Mouse (Mus musculus) testis, adult 2 months (tissue): ENCODE measurements around the gene Svs6. TPM values are rescaled to one million over a fixed set of nuclear protein-coding genes. Genes with fewer than 3 reads are reported as not detected.

Experiments used
- H3K27ac ChIP-seq: fragments of 200-500 bp; 2 replicates; pipeline ENCODE4 v1.5.1; 2012; ENCODE audit warnings: low read depth, low read length; ENCODE audit not compliant: control insufficient read depth, insufficient read depth
- H3K27me3 ChIP-seq: fragments of 200-500 bp; 2 replicates; pipeline ENCODE4 v1.6.1; 2012; ENCODE audit warnings: mild to moderate bottlenecking, low read length, moderate library complexity; ENCODE audit not compliant: control insufficient read depth, insufficient read depth
- H3K36me3 ChIP-seq: fragments of 200-500 bp; 2 replicates; pipeline ENCODE4 v1.6.1; 2012; ENCODE audit warnings: mild to moderate bottlenecking, low read length; ENCODE audit not compliant: control insufficient read depth, insufficient read depth
- H3K4me1 ChIP-seq: fragments of 200-500 bp; 2 replicates; pipeline ENCODE4 v1.6.1; 2012; ENCODE audit warnings: low read length; ENCODE audit not compliant: control insufficient read depth, insufficient read depth
- H3K4me3 ChIP-seq: fragments of 200-500 bp; 2 replicates; pipeline ENCODE4 v1.5.1; 2012; ENCODE audit warnings: low read depth, mild to moderate bottlenecking, low read length, moderate library complexity, mixed read lengths; ENCODE audit not compliant: control insufficient read depth
- CTCF ChIP-seq: fragments of 200-500 bp; IDR thresholded peaks from 2 replicates; pipeline ENCODE4 v1.5.1; 2012; ENCODE audit warnings: low read depth, mild to moderate bottlenecking, inconsistent platforms, low read length, moderate library complexity; ENCODE audit not compliant: control insufficient read depth, insufficient read depth, insufficient replicate concordance
- POLR2A ChIP-seq: fragments of 200-500 bp; IDR thresholded peaks from 2 replicates; pipeline ENCODE4 v1.6.1; 2012; ENCODE audit warnings: low read depth, mild to moderate bottlenecking, inconsistent platforms, low read length, moderate library complexity; ENCODE audit not compliant: control insufficient read depth
- polyA plus RNA-seq: library from polyadenylated mRNA; depleted of rRNA; stranded (reverse); fragments of >200 nt; gene quantifications from 2 replicates; pipeline ENCODE4 v1.2.3, GENCODE M21; 2012; rRNA removed

The Svs6 gene
- polyA plus RNA-seq, 1 experiment, result not detected

- Histone ChIP-seq H3K27me3 (no peaks in the 10 kb centered on the region), H3K27ac (no peak overlapping the region), H3K4me3 (no peak overlapping the region), H3K4me1 (no peaks in the 10 kb centered on the region), H3K36me3 (no peaks in the 10 kb centered on the region)
- TF ChIP-seq CTCF, result no peak
These were observed 44.6 kb downstream of the Svs6 start for GRCm38 (mm10) chr2:164360974-164361657.

GRCm38 (mm10) chr2:164366947-164367346 lies 50.4 kb downstream of the Svs6 start:
- H3K36me3 ChIP-seq, result no peaks in the 10 kb centered on the region
- no peak for TF ChIP-seq POLR2A
- TF ChIP-seq CTCF, result no peak
- H3K4me1 ChIP-seq, result peaks cover 3% of the 10 kb centered on the region; the same call in 1 of the 2 replicates
- H3K27ac ChIP-seq, result no peak overlapping the region
- H3K4me3 ChIP-seq, result no peak overlapping the region
- H3K27me3 ChIP-seq, result no peaks in the 10 kb centered on the region

Other genes with a start within 250 kb of the Svs6 start
- 14.7 and 14.8 TPM in 2 replicates for gene Stk4, start 246.4 kb upstream of the Svs6 start, polyA plus RNA-seq
- gene Tomm34, start 245.6 kb upstream of the Svs6 start, polyA plus RNA-seq, result 44.1 and 48.8 TPM in 2 replicates
- gene Kcns1, start 145.6 kb upstream of the Svs6 start, polyA plus RNA-seq, result 0.67 and 1.1 TPM in 2 replicates
- gene Wfdc5, start 134.0 kb upstream of the Svs6 start, polyA plus RNA-seq, result not detected in 2 replicates
- 0.15 TPM in 1 of 2 replicates, not detected in the other for gene Wfdc12, start 126.1 kb upstream of the Svs6 start, polyA plus RNA-seq
- 325 and 331 TPM in 2 replicates for gene Wfdc15a, start 116.6 kb upstream of the Svs6 start, polyA plus RNA-seq
- gene Wfdc15b, start 95.1 kb upstream of the Svs6 start, polyA plus RNA-seq, result 119 TPM in 1 of 2 replicates, not detected in the other
- not detected in 2 replicates for gene Svs2, start 78.3 kb upstream of the Svs6 start, polyA plus RNA-seq
- gene Svs3b, start 60.1 kb upstream of the Svs6 start, polyA plus RNA-seq, result 0.23 TPM in 1 of 2 replicates, not detected in the other
- 0.16 and 0.42 TPM in 2 replicates for gene Svs4, start 38.3 kb upstream of the Svs6 start, polyA plus RNA-seq
- not detected in 2 replicates for gene Svs3a, start 27.5 kb upstream of the Svs6 start, polyA plus RNA-seq
- 3.4 and 4.2 TPM in 2 replicates for gene Svs5, start 16.0 kb downstream of the Svs6 start, polyA plus RNA-seq
- 2.2 and 2.8 TPM in 2 replicates for gene Slpi, start 72.3 kb downstream of the Svs6 start, polyA plus RNA-seq
- gene Rbpjl, start 86.4 kb downstream of the Svs6 start, polyA plus RNA-seq, result 0.04 and 0.05 TPM in 2 replicates
- 0.19 and 0.26 TPM in 2 replicates for gene Matn4, start 88.4 kb downstream of the Svs6 start, polyA plus RNA-seq
- 12.2 and 16.6 TPM in 2 replicates for gene Sdc4, start 127.1 kb downstream of the Svs6 start, polyA plus RNA-seq
- gene Sys1, start 140.2 kb downstream of the Svs6 start, polyA plus RNA-seq, result 26.1 and 26.4 TPM in 2 replicates
- 5.0 and 5.6 TPM in 2 replicates for gene Gm20458, start 144.2 kb downstream of the Svs6 start, polyA plus RNA-seq
- 97.8 and 104 TPM in 2 replicates for gene Trp53tg5, start 157.0 kb downstream of the Svs6 start, polyA plus RNA-seq
- gene Dbndd2, start 169.4 kb downstream of the Svs6 start, polyA plus RNA-seq, result 16.5 and 17.0 TPM in 2 replicates
- 77.6 and 85.6 TPM in 2 replicates for gene Pigt, start 180.8 kb downstream of the Svs6 start, polyA plus RNA-seq
- gene Wfdc2, start 245.7 kb downstream of the Svs6 start, polyA plus RNA-seq, result 0.51 and 0.72 TPM in 2 replicates